Mouse (Mus musculus) stomach, embryonic 14.5 days (tissue): ENCODE data around the gene Baiap2. TPM values are rescaled to one million over a fixed set of nuclear protein-coding genes. Genes with fewer than 3 reads are reported as not detected.

Source experiments
- ATAC-seq: fragments of 200-750 bp; cut with Nextera tagmentation; 2 replicates; pipeline ENCODE4 v1.8.0; 2017; ENCODE audit warnings: low read depth, moderate TSS enrichment; ENCODE audit not compliant: insufficient number of reproducible peaks, insufficient read depth, low FRiP score
- H3K27ac ChIP-seq: fragments of 300-500 bp; sonication (generic); 2 replicates; pipeline ENCODE4 v1.5.1; 2014; ENCODE audit warnings: mild to moderate bottlenecking, low read length, moderate library complexity, mixed read lengths
- H3K27me3 ChIP-seq: fragments of 300-500 bp; sonication (generic); 2 replicates; pipeline ENCODE4 v1.6.1; 2014; ENCODE audit warnings: low read length, control low read depth, mixed read lengths; ENCODE audit not compliant: control insufficient read depth, insufficient read depth
- H3K36me3 ChIP-seq: fragments of 300-500 bp; sonication (generic); 2 replicates; pipeline ENCODE4 v1.6.1; 2014; ENCODE audit warnings: mild to moderate bottlenecking, control low read depth, low read length, moderate library complexity, mixed read lengths; ENCODE audit not compliant: control insufficient read depth, insufficient read depth
- H3K4me1 ChIP-seq: fragments of 300-500 bp; sonication (generic); 2 replicates; pipeline ENCODE4 v1.6.1; 2014; ENCODE audit warnings: low read length, control low read depth, mixed read lengths; ENCODE audit not compliant: control insufficient read depth, insufficient read depth
- H3K4me2 ChIP-seq: fragments of 300-500 bp; sonication (generic); replicated peaks from 2 replicates; pipeline ENCODE4 v1.6.1; 2014; ENCODE audit warnings: low read depth, low read length, control low read depth
- H3K4me3 ChIP-seq: fragments of 300-500 bp; sonication (generic); 2 replicates; pipeline ENCODE4 v1.5.1; 2014; ENCODE audit warnings: low read depth, low read length, control low read depth
- H3K9ac ChIP-seq: fragments of 300-500 bp; sonication (generic); replicated peaks from 2 replicates; pipeline ENCODE4 v1.6.1; 2014; ENCODE audit warnings: low read depth, mild to moderate bottlenecking, control low read depth, low read length, moderate library complexity, mixed read lengths
- H3K9me3 ChIP-seq: fragments of 300-500 bp; sonication (generic); 2 replicates; pipeline ENCODE4 v1.6.1; 2016; ENCODE audit warnings: low read depth, low read length, control low read depth; ENCODE audit not compliant: control insufficient read depth
- WGBS: fragments of 180-500 bp; shearing (Covaris S2); extraction: QIAGEN DNeasy Blood & Tissue Kit; methylation state at CpG from one replicate; pipeline ENCODE4 v1.1.7; 2014; 5-methylcytosine and 5-hydroxymethylcytosine counted together
- polyA plus RNA-seq: library from polyadenylated mRNA; unstranded; fragments of >200 nt; fragmentation: Nextera tagmentation; extraction: Ambion mirVana; gene quantifications from 2 replicates; pipeline ENCODE4 v1.2.1, GENCODE M21; 2014

Baiap2 gene
- polyA plus RNA-seq, 1 experiment from 2014 or later: 28.0 TPM

- WGBS: 2% methylated on average over 32 of the region's 32 CpGs
- H3K4me1 ChIP-seq: peaks cover 52% of the 10 kb centered on the region
- H3K9me3 ChIP-seq: no peaks in the 10 kb centered on the region
- no peaks in the 10 kb centered on the region for H3K27me3 ChIP-seq
- H3K36me3 ChIP-seq: no peaks in the 10 kb centered on the region
- H3K4me2 ChIP-seq: peak overlapping the region; percentile 99
- no peak for ATAC-seq
- H3K27ac ChIP-seq: peak overlapping the region; percentile 39; the same call in 1 of the 2 replicates
- H3K4me3 ChIP-seq: peak overlapping the region; percentile 76
- H3K9ac ChIP-seq: peak overlapping the region; percentile 74
Observed at GRCm38 (mm10) chr11:119943428-119943988, 945 bp downstream of the Baiap2 start.

- no peak overlapping the region for H3K4me3 ChIP-seq
- WGBS: 62% methylated on average over 7 of the region's 7 CpGs
- ATAC-seq: no peak
Observed at GRCm38 (mm10) chr11:119945343-119945742, 2.8 kb downstream of the Baiap2 start.

GRCm38 (mm10) chr11:119947426-119947825 is 4.9 kb downstream of the Baiap2 start:
- ATAC-seq: no peak
- Histone ChIP-seq H3K27ac (no peak overlapping the region), H3K9me3 (no peaks in the 10 kb centered on the region), H3K4me2 (no peak overlapping the region), H3K27me3 (no peaks in the 10 kb centered on the region), H3K4me3 (no peak overlapping the region), H3K4me1 (peaks cover 26% of the 10 kb centered on the region), H3K9ac (no peak overlapping the region), H3K36me3 (no peaks in the 10 kb centered on the region)
- 95% methylated on average over 1 of the region's 1 CpGs for WGBS

More at GRCm38 (mm10) chr11:119945343-119945742, 2.8 kb downstream of the Baiap2 start:
- Histone ChIP-seq H3K36me3 (no peaks in the 10 kb centered on the region), H3K27ac (no peak overlapping the region), H3K9ac (no peak overlapping the region), H3K9me3 (no peaks in the 10 kb centered on the region), H3K4me2 (peak overlapping the region; percentile 99; the same call in 1 of the 2 replicates), H3K4me1 (peaks cover 38% of the 10 kb centered on the region), H3K27me3 (no peaks in the 10 kb centered on the region)

GRCm38 (mm10) chr11:119947897-119948296 is 5.3 kb downstream of the Baiap2 start:
- H3K4me1 ChIP-seq: peaks cover 30% of the 10 kb centered on the region
- H3K36me3 ChIP-seq: no peaks in the 10 kb centered on the region
- H3K27me3 ChIP-seq: no peaks in the 10 kb centered on the region
- no peak overlapping the region for H3K9ac ChIP-seq
- ATAC-seq: no peak
- no peak overlapping the region for H3K4me3 ChIP-seq
- no peak overlapping the region for H3K4me2 ChIP-seq
- no peak overlapping the region for H3K27ac ChIP-seq
- 56% methylated on average over 2 of the region's 2 CpGs for WGBS
- H3K9me3 ChIP-seq: no peaks in the 10 kb centered on the region

GRCm38 (mm10) chr11:119948305-119948704 is 5.7 kb downstream of the Baiap2 start:
- Histone ChIP-seq H3K4me1 (peaks cover 33% of the 10 kb centered on the region), H3K9me3 (no peaks in the 10 kb centered on the region), H3K36me3 (no peaks in the 10 kb centered on the region), H3K27ac (no peak overlapping the region), H3K9ac (no peak overlapping the region), H3K4me2 (no peak overlapping the region), H3K4me3 (no peak overlapping the region), H3K27me3 (no peaks in the 10 kb centered on the region)
- ATAC-seq: no peak
- WGBS: 65% methylated on average over 4 of the region's 4 CpGs

GRCm38 (mm10) chr11:119948803-119949202 is 6.2 kb downstream of the Baiap2 start:
- Histone ChIP-seq H3K27me3 (no peaks in the 10 kb centered on the region), H3K36me3 (no peaks in the 10 kb centered on the region), H3K4me1 (peaks cover 33% of the 10 kb centered on the region), H3K27ac (no peak overlapping the region), H3K9me3 (no peaks in the 10 kb centered on the region), H3K4me2 (no peak overlapping the region), H3K4me3 (no peak overlapping the region), H3K9ac (no peak overlapping the region)
- ATAC-seq: no peak
- WGBS: 94% methylated on average over 2 of the region's 2 CpGs

- WGBS: 93% methylated on average over 3 of the region's 3 CpGs
- no peaks in the 10 kb centered on the region for H3K9me3 ChIP-seq
- H3K4me1 ChIP-seq: peaks cover 31% of the 10 kb centered on the region
- no peaks in the 10 kb centered on the region for H3K27me3 ChIP-seq
- H3K4me3 ChIP-seq: no peak overlapping the region
- no peak for ATAC-seq
- H3K9ac ChIP-seq: no peak overlapping the region
- H3K4me2 ChIP-seq: no peak overlapping the region
- H3K36me3 ChIP-seq: no peaks in the 10 kb centered on the region
- no peak overlapping the region for H3K27ac ChIP-seq
Observed at GRCm38 (mm10) chr11:119950535-119950934, 8.0 kb downstream of the Baiap2 start.

GRCm38 (mm10) chr11:119951326-119951725 is 8.8 kb downstream of the Baiap2 start:
- Histone ChIP-seq H3K4me2 (no peak overlapping the region), H3K9ac (no peak overlapping the region), H3K36me3 (no peaks in the 10 kb centered on the region), H3K27me3 (no peaks in the 10 kb centered on the region), H3K9me3 (no peaks in the 10 kb centered on the region), H3K27ac (no peak overlapping the region), H3K4me3 (no peak overlapping the region), H3K4me1 (peaks cover 29% of the 10 kb centered on the region)
- no peak for ATAC-seq
- whole genome bisulfite sequencing: 86% methylated on average over 6 of the region's 6 CpGs
